Mouse (Mus musculus) heart, adult 9 months (tissue): ENCODE measurements at regions not wholly inside any gene's neighbourhood (a gene's known extent, or its start where the extent isn't known, plus 50 kb on each side); places are given as distances from the start of the nearest gene placed in this dataset.

ENCODE experiments used
- DNase-seq, 2 experiments: peaks; one replicate each; pipeline ENCODE4 v3.0.0; 2022; ENCODE audit warnings: low spot score in 2 of 2

GRCm38 (mm10) chr13:54895981-54896380 lies 53.2 kb upstream of the Unc5a start:
- DNase-seq = no peak
